Mouse (Mus musculus): ENCODE measurements around the gene Ttc34.

Gene Ttc34

DNA sequence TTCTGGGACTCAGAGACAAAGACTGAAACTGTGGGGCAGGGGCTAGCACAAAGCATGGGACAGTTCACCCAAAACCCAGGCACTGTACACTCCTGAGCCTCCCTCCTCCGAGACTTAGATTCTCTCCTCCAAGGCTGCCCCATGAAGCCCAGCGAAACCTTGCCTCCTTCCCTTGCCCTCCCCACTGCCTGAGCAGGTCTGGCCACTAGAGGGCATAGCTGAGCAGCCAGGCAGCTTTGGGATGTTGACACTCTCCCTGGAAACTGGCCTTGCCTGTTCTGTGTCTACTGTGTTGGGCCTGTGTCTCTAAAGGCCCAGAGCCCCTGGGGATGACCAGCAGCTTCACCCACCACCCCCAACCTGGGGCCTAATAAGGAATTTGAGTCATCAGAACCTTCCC lies at the start of gene Ttc34:
TSS of gene Ttc34 (plus strand) at position 290 of the 400 bp plus-strand sequence.
- DNase-seq (ENCODE audit: low read depth, low spot score): peak; percentile 69

DNA sequence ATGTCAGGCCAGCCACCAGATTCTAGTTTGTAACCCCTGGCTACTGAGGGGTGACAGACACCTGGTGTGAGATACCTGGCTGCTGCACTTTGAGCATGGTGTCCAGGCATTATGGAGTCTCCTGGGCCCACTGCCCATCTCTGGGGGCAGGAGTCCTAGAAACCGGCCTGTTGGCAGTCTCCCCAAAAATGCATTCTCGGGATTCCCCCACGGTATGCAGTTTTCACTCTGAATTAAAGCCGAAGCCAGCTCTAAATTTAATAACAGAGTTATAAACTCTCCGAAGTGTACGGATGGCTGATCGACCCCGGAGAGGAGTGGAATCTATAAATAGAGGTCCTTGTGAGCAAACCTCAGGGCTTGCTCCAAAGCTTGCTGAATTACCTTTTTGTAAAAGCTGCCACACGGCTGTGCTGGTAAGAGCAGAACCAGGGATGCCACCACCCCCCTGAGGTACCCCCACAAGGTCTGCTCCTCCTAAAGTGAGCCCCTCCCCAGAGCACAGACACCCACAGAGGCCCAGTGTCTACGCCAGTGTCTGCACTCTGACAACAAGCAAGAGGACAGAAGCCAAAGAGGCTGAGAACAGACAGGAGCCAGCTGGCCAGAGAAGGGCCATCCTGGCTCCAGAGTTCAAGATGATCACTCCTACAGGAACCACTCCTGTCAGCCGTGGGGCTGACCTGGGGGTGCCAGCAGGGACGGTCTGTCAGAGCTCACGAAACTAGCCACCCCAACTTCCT lies 49.1 kb upstream of the Ttc34 start:
- no peak for DNase-seq (ENCODE audit: low read depth, low spot score)

DNA sequence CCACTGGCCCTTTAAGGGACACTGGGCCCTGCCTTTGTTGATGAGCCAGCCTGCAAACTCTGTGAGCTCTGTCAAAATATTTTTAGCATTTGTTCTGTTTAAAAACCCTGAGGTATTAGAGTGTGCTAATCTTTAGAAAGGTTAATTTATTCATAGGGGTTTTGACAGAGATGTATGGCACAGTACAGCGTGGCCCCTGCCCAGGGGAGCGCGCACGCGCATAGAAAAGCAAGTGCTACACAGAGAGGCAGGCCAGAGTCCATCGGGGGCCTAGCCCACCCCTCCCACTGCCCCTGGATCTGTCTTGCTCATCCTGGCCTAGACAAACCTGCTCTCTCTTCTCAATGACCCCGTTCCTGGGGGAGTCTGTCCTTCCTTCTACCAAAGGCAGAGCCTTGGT lies 45.4 kb upstream of the Ttc34 start:
- no peak for DNase-seq (ENCODE audit: low read depth, low spot score)

DNA sequence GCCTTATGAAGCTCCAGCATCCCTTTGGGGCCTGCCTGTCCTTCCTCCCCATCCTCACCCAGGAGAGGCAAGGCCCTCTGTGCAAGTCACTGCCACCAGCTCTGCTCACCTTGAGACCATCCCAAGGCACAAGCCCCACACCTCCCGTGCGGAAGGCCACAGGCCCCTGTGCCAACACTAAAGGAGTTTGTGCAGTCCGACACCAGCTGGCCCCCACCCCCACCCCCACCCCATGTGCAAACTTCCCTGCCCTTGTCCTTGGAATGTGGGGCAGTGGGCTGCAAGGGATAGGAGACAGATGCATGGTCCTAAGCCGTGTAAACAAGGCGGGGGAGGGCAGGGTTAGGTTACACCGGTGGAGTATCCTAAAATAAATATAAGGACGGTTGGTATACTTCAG lies 43.8 kb upstream of the Ttc34 start:
- no peak for DNase-seq (ENCODE audit: low read depth, low spot score)

DNA sequence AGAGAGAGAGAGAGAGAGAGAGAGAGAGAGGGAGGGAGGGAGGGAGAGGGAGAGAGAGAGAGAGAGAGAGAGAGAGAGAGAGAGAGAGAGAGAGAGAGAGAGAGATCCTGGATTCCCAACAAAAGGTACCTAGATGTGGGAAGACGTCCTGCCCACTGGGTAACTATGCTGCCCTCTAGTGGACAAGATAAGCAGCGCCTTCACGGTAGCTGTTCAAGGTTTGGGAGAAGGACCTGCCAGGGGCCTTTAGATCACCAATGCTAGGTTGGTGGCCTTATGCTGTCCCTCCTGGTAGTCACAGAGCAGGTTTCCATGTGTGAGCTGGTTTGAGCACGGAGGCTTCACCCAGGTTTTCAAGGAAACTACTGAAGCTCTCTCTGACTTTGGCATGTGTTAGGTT lies 39.4 kb upstream of the Ttc34 start:
- DNase-seq (ENCODE audit: low read depth, low spot score): peak; percentile 81

DNA sequence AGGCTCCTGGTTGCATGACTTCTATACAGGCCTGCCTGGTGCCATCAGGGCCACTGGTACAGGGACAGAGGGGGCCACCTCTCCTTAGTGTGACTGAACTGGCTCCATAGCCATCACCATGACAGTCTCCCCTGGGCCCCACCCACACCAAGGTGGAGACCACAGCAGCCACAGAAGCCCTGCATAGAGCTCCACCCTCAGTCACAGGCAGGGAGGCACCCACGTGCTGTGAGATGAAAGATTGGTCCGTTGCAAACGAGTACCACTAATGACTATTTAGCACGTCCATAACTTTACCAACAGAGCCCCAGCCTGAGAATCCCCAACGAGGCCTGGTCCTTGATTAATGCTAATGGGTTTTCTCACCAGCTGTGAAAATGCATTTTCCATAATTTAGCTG lies 36.7 kb upstream of the Ttc34 start:
- no peak for DNase-seq (ENCODE audit: low read depth, low spot score)

DNA sequence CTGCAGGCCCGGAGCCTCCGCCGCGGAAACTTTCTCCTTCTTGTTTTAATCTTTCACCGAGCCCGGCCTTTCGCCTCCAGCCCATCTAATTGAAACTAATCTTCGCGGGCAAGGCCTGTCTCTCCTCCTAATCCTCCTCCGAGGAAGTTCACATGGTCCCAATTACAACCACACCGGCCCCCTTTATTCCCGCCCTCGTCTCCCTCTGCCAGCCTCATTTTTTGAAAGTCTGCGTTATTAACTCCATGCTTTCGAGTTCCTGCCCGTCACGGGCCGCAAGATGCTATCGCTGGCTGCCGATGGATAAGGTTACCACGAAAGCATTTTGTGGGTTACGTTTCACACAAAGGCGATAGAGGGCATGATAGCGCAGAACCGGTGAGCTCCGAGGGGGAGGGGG lies 35.0 kb upstream of the Ttc34 start:
- DNase-seq (ENCODE audit: low read depth, low spot score): peak; percentile 64

DNA sequence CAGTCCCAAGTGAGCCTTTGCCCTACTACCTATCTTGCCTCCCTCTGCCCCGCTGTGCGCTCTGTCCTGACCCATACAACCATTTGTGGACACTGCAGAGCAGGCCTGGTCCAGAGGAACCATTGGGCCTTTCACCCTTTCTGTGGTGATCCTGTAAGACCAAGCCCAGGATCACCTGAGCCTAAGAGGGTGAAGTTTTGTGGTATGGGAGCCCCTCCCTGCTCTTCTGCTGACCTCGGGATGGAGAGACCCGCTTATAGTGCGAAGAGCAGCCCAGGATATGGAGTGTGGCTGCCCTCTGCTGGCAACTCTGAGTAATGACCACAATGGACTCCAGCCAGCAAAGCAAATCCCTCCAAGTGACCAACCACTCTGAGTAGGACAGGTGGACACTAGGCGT lies 11.6 kb upstream of the Ttc34 start:
- peak; percentile 83 for DNase-seq (ENCODE audit: low read depth, low spot score)

DNA sequence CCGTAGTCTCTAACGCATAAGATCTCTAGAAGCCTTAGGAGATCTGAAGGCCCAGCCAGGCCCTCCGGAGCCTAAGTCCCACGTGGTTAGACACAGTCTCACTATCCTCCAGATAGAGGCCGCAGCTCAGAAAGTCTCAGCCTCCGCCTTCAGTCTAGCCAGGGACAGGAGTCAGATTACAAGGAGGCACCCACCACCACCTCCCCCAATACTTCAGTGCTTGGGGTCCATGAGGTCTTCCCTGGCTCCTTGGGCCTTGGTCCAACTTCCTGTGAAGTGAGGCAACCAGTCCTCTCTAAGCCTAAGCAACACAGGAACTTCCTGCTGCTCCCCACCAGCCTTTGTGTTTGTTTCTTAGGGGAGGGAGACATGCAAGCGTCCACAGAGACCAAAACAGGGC lies 11.0 kb upstream of the Ttc34 start:
- DNase-seq (ENCODE audit: low read depth, low spot score): no peak

DNA sequence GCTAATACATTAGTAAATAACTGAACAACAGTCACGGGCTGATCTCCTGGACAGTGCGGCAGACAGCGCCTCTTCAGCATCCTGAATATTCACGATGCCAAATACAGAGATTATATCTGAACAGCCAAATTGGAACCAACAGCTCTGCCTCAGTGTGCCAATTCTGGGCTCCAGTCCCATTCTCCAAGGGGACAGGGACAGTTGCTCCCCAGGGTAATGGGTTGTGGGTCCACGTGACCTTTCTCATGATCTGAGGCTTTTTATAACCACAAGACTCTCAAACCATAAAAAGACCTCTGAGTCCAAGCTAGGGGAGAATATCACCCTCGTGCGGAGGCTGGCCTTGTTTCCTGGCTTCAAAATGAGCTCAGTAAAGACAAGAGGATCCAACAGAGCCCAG lies 10.1 kb upstream of the Ttc34 start:
- no peak for DNase-seq (ENCODE audit: low read depth, low spot score)

DNA sequence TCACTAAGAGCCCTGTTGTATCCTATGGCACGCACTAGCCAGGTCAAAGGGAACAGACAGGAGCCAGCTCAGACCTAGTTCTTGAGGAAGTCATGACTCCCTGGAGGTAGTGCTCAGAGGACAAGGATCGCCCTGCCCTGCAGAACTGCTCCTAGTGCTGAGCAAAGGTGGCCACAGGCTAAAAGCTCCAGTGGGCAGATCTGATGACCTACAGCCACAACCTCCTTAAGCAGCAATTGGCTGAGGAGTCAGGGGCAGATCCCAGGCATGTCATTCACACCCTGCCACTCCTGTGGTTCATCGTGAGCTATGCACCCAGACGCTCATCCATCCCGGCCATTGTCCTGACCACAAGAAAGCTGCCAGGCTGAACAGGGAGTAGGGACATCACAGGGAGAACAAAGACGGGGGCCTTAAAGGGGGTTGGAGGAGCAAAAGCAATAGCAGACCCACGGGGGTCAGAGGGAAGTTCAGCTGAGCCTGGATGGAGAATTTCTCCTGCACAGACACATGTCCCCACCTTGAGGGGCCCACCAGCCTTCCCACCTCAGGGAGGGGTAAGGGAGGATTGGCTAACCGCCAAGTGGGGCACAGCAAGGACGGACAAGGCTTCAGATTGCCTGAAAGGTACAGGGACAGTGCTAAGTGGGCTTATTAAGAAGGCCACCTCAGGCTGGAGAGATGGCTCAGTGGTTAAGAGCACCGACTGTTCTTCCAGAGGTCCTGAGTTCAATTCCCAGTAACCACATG lies 9.2 kb upstream of the Ttc34 start:
- no peak for DNase-seq (ENCODE audit: low read depth, low spot score)

DNA sequence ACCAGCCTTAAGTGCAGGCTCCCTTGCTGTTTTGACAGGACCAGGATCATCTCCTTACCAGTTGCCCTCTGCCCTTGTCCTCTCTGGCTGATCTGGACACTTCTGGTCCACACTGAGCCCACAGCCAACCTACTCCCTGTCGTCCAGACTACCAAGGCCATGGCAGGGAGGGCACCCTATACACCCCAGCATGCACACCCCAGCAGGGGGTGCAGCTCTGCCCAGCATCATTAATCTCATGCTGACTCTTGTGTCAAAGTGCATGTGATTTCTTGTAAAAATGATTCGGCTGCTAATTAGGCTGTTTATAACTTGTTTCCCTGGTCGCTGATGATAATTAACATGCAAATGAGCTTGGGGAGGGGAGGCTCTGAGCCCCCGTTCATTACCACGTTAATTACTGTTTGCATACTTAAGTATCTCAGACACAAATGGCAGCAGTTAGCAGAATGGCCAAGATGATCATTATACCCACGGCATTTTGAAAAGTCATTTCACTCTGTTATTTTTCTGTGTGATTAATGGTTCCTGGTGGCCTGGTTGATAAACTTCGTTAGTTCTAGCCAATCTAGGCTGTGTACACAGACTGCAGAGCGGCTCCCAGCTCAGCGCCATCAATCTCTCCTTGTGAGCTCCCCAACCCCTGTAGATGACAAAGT lies 5.2 kb upstream of the Ttc34 start:
- DNase-seq (ENCODE audit: low read depth, low spot score): no peak

DNA sequence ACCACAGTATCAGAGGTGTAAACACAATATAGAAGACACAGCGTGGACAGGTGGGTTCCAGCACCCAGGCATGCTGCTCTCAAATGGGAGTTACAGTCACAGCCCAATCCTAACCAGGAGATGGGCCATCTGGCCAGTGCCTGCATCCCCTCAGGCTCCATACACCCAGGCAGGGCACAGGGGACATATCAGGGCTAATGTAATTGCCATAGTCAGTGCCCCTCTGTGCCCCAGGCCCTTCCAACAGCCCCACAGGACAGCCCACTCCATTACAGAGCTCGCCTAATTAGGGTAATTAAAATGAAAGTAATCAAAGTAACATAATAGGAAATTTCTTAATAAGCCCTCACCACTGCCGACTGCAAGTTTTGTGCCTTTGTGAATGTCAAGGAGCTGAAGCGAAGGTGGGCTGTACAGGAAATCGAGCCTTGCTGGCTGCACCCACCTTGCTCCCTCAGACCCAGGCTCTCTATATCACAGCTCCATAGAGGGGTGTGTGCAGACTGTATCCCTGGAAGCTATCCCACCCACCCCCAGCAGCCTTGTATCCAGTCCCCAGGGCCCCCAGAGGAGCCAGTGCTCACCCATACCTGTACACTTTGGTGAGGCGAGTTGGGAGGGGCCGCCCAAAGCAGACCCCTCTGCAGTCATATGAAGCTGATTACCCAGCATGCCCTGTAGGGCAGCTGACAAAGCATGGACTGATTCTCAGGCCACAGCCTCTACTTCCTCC lies 910 bp upstream of the Ttc34 start:
- no peak for DNase-seq (ENCODE audit: low read depth, low spot score)

DNA sequence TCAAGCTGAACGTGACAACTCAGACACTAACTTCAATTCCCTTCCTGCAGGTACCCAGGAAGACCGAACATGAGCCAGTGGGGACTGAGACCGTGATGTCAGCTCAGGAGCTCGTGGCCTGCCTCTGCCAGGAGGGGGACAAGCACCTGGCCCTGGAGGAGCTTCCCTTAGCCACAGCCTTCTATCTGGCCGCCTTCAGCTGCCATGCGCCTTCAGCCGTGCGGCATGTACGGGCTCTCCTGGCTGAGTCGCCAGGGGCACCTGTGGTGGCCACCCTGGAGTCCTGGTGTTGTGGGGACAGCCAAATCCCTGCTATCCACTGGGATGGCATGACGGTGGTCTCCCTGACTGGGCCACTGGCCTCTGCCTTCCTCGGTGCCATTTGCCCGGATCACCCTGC lies 1.5 kb downstream of the Ttc34 start:
- no peak for DNase-seq (ENCODE audit: low read depth, low spot score)

DNA sequence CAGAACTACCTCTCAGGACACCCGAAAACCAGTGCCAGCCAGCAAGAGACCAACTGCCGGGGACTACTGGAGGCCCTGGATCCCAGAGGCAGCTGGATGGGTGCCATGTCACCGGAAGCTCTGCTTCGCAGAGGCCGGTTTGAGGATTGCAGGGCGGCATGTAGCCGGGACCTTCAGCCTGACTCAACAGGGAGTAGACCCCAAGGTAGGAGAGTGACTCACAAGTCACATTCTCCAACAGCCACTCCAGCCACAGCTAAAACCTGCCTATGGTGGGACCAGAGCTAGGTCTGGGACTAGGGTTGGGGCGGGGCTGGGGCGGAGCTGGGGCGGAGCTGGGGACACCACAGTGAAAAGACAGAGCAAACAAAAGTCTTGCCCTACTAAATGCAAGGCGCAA lies 2.1 kb downstream of the Ttc34 start:
- DNase-seq (ENCODE audit: low read depth, low spot score): no peak

DNA sequence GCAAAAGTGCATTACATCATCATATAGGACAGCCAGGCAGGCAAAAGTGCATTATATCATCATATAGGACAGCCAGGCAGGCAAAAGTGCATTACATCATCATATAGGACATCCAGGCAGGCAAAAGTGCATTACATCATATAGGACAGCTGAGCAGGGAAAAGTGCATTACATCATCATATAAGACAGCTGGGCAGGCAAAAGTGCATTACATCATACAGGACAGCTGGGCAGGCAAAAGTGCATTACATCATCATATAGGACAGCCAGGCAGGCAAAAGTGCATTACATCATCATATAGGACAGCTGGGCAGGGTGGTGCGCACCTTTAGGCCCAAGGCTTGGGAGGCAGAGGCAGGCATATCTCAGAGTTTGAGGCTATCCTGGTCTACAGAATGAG lies 15.4 kb downstream of the Ttc34 start:
- no peak for DNase-seq (ENCODE audit: low read depth, low spot score)

DNA sequence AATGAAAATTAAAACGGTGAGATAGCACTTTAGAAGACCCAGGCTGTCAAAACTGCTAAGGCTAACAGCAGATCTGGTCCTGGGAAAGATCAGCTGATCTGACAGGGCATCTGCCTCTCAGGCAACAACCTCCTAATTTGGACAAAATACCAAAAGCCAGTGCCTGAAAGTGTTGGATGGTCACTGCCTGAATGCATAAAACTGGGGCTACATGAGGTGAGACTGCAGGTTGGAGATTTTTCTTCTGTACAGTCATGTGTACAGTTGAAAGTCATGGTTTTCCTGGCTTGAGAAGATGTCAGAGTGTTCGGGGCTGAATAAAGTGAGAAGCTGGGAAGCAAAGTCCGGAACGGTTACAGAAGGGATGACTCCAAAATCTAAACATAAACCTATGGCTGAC lies 16.6 kb downstream of the Ttc34 start:
- no peak for DNase-seq (ENCODE audit: low read depth, low spot score)

DNA sequence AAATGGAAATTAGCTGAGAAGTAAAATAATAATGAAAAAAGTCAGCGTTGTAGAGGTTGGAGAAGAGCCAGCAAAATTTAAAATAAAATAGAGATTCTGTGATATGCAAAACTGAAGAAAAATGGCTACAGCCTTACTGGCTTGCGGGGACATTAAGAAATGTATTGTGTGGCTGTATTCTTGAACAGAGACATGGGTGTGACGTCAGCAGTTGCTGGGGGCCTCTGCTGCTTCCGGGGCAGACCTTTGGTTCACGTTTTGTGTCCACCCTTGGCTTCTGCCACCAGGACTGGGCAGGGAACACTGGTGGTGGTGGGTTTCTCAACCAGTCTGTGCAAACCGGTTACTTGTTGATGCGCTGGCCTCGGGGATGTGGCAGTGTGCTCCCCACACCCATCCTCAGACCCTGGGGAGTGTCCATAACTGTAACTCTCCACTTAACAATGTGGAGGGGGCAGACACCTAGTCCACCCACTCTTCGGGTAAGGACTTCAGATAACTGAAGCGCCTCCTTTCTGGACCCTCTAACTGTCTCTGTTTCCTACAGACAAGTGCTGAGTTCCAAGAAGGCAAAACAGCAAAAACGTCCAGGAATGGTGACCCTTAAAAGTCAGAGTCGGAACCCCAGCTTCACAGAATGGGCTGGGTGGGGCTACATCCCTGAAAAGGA lies 17.6 kb downstream of the Ttc34 start:
- no peak for DNase-seq (ENCODE audit: low read depth, low spot score)

DNA sequence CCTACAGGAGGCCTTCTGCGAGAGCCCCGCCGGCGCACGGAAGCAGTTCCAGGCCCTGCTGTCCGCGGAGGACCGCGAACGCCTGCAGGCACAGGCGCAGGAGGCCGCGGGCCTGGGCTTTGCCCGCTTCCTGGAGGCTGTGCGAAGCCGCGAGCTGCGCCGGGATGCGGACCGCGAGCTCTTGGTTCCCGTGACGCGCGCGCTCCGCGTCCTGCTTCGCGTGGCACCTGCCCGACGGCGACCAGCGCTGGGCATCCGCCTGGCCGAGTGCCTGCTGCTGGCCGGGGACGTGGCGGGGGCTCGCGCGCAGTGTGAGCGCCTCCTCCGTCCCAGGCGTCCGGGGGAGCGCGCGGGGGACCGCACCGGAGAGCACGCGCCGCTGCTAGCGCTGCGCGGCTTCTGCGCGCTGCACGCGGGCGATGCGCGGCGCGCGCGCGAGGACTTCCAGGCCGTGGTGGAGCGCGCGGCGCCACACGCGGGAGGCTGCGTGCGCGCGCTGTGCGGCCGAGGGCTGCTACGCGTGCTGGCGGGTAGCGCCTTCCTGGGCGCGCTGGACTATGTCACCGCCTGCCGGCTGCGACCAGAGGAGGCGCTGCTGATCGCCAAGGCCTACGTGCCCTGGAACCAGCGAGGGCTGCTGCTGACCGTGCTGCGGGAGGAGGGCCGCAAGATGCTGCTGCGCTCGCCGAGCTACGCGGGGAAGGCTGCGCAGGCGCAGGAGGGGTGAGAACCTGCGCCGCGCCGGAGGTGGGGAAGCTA lies 18.6 kb downstream of the Ttc34 start:
- peak; percentile 93 for DNase-seq (ENCODE audit: low read depth, low spot score)

DNA sequence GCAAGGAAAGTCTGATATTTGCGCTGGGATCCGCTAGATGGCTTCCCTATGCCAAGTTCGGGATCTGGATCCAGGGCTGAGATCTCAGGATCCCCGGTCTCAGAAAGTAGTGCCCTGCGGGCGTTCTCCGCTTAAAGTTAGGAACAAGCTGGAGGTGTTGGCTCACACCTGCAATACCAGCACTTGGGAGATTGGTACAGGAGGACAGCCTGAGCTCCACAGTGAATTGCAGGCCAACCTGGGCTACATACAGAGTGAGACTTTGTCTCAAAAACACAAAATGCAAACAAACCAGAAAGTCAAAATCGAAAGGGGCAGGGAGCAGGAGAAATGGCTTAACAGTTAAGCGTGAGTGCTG lies 19.2 kb downstream of the Ttc34 start:
- no peak for DNase-seq (ENCODE audit: low read depth, low spot score)

DNA sequence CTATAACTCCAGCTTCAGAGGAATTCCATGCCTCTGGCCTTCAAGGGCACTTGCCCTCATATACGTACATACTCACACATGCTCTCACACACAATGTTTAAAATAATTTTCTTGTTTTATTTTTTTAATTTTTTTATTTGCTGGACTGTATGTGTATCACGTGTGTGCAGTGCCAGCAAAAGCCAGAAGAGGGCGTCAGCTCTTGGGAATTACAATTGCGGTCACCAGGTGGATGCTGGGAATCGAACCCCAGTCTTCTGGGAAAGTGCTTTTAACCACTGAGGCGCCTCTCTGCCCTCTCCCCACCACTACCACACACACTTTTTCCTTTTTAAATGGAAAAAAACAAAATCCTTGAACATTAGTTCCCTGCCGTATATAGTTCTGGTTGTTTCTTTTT lies 19.6 kb downstream of the Ttc34 start:
- no peak for DNase-seq (ENCODE audit: low read depth, low spot score)

All from forelimb bud, embryonic 11.5 days (tissue).